Mouse (Mus musculus) spleen, postnatal 4 days (tissue): ENCODE results near the gene Cd209d.
"Not testable (repeated sequence)": the region's sequence is repeated elsewhere in the genome, so short reads cannot be mapped to it uniquely, and the experiment has no call there.

Experiments
- DNase-seq, 2 experiments: peaks; one replicate each; pipeline ENCODE4 v3.0.0; 2022; ENCODE audit warnings: low spot score in 2 of 2

Gene Cd209d

GRCm38 (mm10) chr8:3878455-3878854 is at the start of gene Cd209d:
Gene Cd209d (minus strand): TSS chr8:3878555.
- no peak for DNase-seq

- no peak for DNase-seq
Measured at GRCm38 (mm10) chr8:3926744-3927143, 48.4 kb upstream of the Cd209d start, which contains the start of gene Cd209b. Gene Cd209b (minus strand): TSS chr8:3926844.

- DNase-seq, result no peak
Measured at GRCm38 (mm10) chr8:3876121-3876520, 2.2 kb downstream of the Cd209d start.

GRCm38 (mm10) chr8:3862736-3863135 is 15.6 kb downstream of the Cd209d start:
- DNase-seq, result not testable (repeated sequence)

GRCm38 (mm10) chr8:3854209-3854608 is 24.1 kb downstream of the Cd209d start, which contains the start of gene Cd209e:
Gene Cd209e (minus strand): TSS chr8:3854309.
- DNase-seq, result no peak
